Mouse (Mus musculus) CH12.LX (cell line): ENCODE data around the gene Man2a1. TPM values are rescaled to one million over a fixed set of nuclear protein-coding genes. Genes with fewer than 3 reads are reported as not detected.
"Not testable (repeated sequence)": the region's sequence is repeated elsewhere in the genome, so short reads cannot be mapped to it uniquely, and the experiment has no call there.

Source experiments
- DNase-seq: peaks from one replicate; pipeline ENCODE4 v3.0.0-alpha.2; 2013; ENCODE audit errors: extremely low read depth
- H3K27ac ChIP-seq: 2 replicates; pipeline ENCODE4 v1.5.1; 2012; ENCODE audit warnings: low read depth, mild to moderate bottlenecking, control low read depth, moderate library complexity; ENCODE audit not compliant: insufficient read depth
- H3K27me3 ChIP-seq: replicated peaks from 2 replicates; pipeline ENCODE3; 2012; ENCODE audit warnings: inconsistent platforms
- H3K36me3 ChIP-seq, 2 experiments: replicated peaks in 1 of 2; 2 replicates each; pipeline versions ENCODE3 to v1.6.1; 2012; ENCODE audit warnings: inconsistent platforms in 1 of 2, low read length in 1 of 2, mild to moderate bottlenecking in 1 of 2, mixed read lengths in 1 of 2, moderate library complexity in 1 of 2; ENCODE audit not compliant: control insufficient read depth in 1 of 2, insufficient read depth in 1 of 2
- H3K4me1 ChIP-seq, 2 experiments: 2 replicates each; pipeline ENCODE4 v1.6.1; 2012; ENCODE audit warnings: inconsistent platforms in 1 of 2, moderate library complexity in 1 of 2; ENCODE audit not compliant: insufficient read depth in 2 of 2, control insufficient read depth in 1 of 2
- H3K4me2 ChIP-seq: 2 replicates; pipeline ENCODE4 v1.6.1; 2012; ENCODE audit warnings: low read depth, mild to moderate bottlenecking, control low read depth; ENCODE audit not compliant: poor library complexity, insufficient read depth, severe bottlenecking
- H3K4me3 ChIP-seq, 3 experiments: fragments of 150-350 bp in 1 of 3; sonication (generic) in 1 of 3; replicated peaks in 1 of 3; 2 replicates each; pipeline versions ENCODE3 to v1.5.1; 2011 to 2012; ENCODE audit warnings: low read depth in 2 of 3, low read length in 2 of 3, mild to moderate bottlenecking in 2 of 3, moderate library complexity in 2 of 3, control low read depth in 1 of 3, improper control_type of control experiment in 1 of 3, inconsistent platforms in 1 of 3, mixed read lengths in 1 of 3; ENCODE audit not compliant: poor library complexity in 1 of 3
- H3K79me2 ChIP-seq: replicated peaks from 2 replicates; pipeline ENCODE4 v1.6.1; 2012; ENCODE audit warnings: mild to moderate bottlenecking, moderate library complexity; ENCODE audit not compliant: control insufficient read depth, poor library complexity, insufficient read depth, severe bottlenecking; ENCODE audit errors: extremely low read depth
- H3K9ac ChIP-seq: 2 replicates; pipeline ENCODE4 v1.6.1; 2012; ENCODE audit warnings: low read depth, mild to moderate bottlenecking, control low read depth, moderate library complexity; ENCODE audit not compliant: insufficient read depth
- H3K9me3 ChIP-seq: replicated peaks from 2 replicates; pipeline ENCODE3; 2012; ENCODE audit warnings: low read length, inconsistent platforms, mixed read lengths
- BHLHE40 ChIP-seq: IDR thresholded peaks from 2 replicates; pipeline ENCODE4 v1.6.1; 2011; ENCODE audit warnings: mild to moderate bottlenecking, low read depth, low read length, improper control_type of control experiment
- CTCF ChIP-seq, 2 experiments: IDR thresholded peaks in 1 of 2; conservative IDR thresholded peaks in 1 of 2; 2 replicates each; pipeline ENCODE4 v1.5.1; 2011 to 2012; ENCODE audit warnings: low read depth in 2 of 2, low read length in 2 of 2, improper control_type of control experiment in 1 of 2, inconsistent platforms in 1 of 2, mild to moderate bottlenecking in 1 of 2, moderate library complexity in 1 of 2
- E2F4 ChIP-seq: IDR thresholded peaks from 2 replicates; pipeline ENCODE4 v1.6.1; 2011; ENCODE audit warnings: low read depth, low read length, improper control_type of control experiment; ENCODE audit not compliant: insufficient replicate concordance
- EP300 ChIP-seq: IDR thresholded peaks from 2 replicates; pipeline ENCODE4 v1.6.1; 2011; ENCODE audit warnings: low read length, improper control_type of control experiment
- ETS1 ChIP-seq: conservative IDR thresholded peaks from 2 replicates; pipeline ENCODE4 v1.6.1; 2012; ENCODE audit warnings: low read depth, mild to moderate bottlenecking, inconsistent platforms, low read length, improper control_type of control experiment, moderate library complexity
- IRF4 ChIP-seq: IDR thresholded peaks from 2 replicates; pipeline ENCODE4 v1.6.1; 2014; ENCODE audit warnings: low read depth, mild to moderate bottlenecking, inconsistent platforms, low read length, improper control_type of control experiment
- JUND ChIP-seq: conservative IDR thresholded peaks from 2 replicates; pipeline ENCODE4 v1.6.1; 2011; ENCODE audit warnings: low read depth, low read length, improper control_type of control experiment
- KAT2A ChIP-seq: IDR thresholded peaks from 2 replicates; pipeline ENCODE4 v1.6.1; 2012; ENCODE audit warnings: low read length, improper control_type of control experiment, inconsistent platforms; ENCODE audit not compliant: insufficient replicate concordance
- MAFK ChIP-seq: IDR thresholded peaks from 2 replicates; pipeline ENCODE4 v1.6.1; 2011; ENCODE audit warnings: low read length, improper control_type of control experiment; ENCODE audit not compliant: insufficient replicate concordance
- MAX ChIP-seq: IDR thresholded peaks from 2 replicates; pipeline ENCODE4 v1.6.1; 2011; ENCODE audit warnings: low read length, improper control_type of control experiment
- MAZ ChIP-seq: IDR thresholded peaks from 2 replicates; pipeline ENCODE4 v1.6.1; 2012; ENCODE audit warnings: low read depth, mild to moderate bottlenecking, inconsistent platforms, low read length, improper control_type of control experiment, moderate library complexity
- MXI1 ChIP-seq: IDR thresholded peaks from 2 replicates; pipeline ENCODE4 v1.6.1; 2011; ENCODE audit warnings: mild to moderate bottlenecking, low read depth, low read length, improper control_type of control experiment
- MYC ChIP-seq: IDR thresholded peaks from 2 replicates; pipeline ENCODE4 v1.6.1; 2011; ENCODE audit warnings: low read depth, mild to moderate bottlenecking, improper control_type of control experiment, low read length
- NELFE ChIP-seq: IDR thresholded peaks from 2 replicates; pipeline ENCODE4 v1.6.1; 2011; ENCODE audit warnings: low read depth, low read length, improper control_type of control experiment
- NRF1 ChIP-seq: IDR thresholded peaks from 2 replicates; pipeline ENCODE4 v1.6.1; 2014; ENCODE audit warnings: low read depth, mild to moderate bottlenecking, inconsistent platforms, low read length, improper control_type of control experiment, moderate library complexity
- PAX5 ChIP-seq: IDR thresholded peaks from 2 replicates; pipeline ENCODE4 v1.6.1; 2012; ENCODE audit warnings: low read length, inconsistent platforms, mixed read lengths
- POLR2AphosphoS2 ChIP-seq: IDR thresholded peaks from 2 replicates; pipeline ENCODE4 v1.6.1; 2011; ENCODE audit warnings: low read depth, low read length, improper control_type of control experiment
- SIN3A ChIP-seq: IDR thresholded peaks from 2 replicates; pipeline ENCODE4 v1.6.1; 2012; ENCODE audit warnings: low read length, improper control_type of control experiment, inconsistent platforms
- SMC3 ChIP-seq: IDR thresholded peaks from 2 replicates; pipeline ENCODE4 v1.6.1; 2011; ENCODE audit warnings: low read depth, low read length, improper control_type of control experiment
- TBP ChIP-seq: conservative IDR thresholded peaks from 2 replicates; pipeline ENCODE4 v1.6.1; 2011; ENCODE audit warnings: low read depth, low read length, improper control_type of control experiment
- USF2 ChIP-seq: conservative IDR thresholded peaks from 2 replicates; pipeline ENCODE4 v1.6.1; 2011; ENCODE audit warnings: low read depth, low read length, improper control_type of control experiment
- ZMIZ1 ChIP-seq: IDR thresholded peaks from 2 replicates; pipeline ENCODE4 v1.6.1; 2012; ENCODE audit warnings: low read depth, mild to moderate bottlenecking, inconsistent platforms, low read length, improper control_type of control experiment
- dilution Hi-C: fragments of 300-500 bp; cut with MboI; formaldehyde crosslinking; loops from 2 replicates; pipeline ENCODE4 v1.14.3; 2020; ENCODE audit warnings: low sequenced_read_pairs; ENCODE audit not compliant: extremely low pct_unique_long_range_greater_than_20kb, extremely low pct_ligation_motif_present
- in situ Hi-C: fragments of 300-500 bp; cut with MboI; formaldehyde crosslinking; loops from 3 replicates; pipeline ENCODE4 v1.14.3; 2019; ENCODE audit warnings: low sequenced_read_pairs, low pct_ligation_motif_present, low pct_unique_long_range_greater_than_20kb, mixed read lengths
- polyA plus RNA-seq: library from polyadenylated mRNA; unstranded; fragments of >175 nt; gene quantifications from 2 replicates; pipeline ENCODE4 v1.2.1, GENCODE M21; 2012; ENCODE audit warnings: low read depth; ENCODE audit not compliant: insufficient read length
- total RNA-seq, 2 experiments: library from RNA; depleted of rRNA; stranded (reverse); fragments of 300-350 nt in 1 of 2; fragments of >200 nt in 1 of 2; gene quantifications; 2 replicates each; pipeline ENCODE4 v1.2.3; 2012 to 2014

The Man2a1 gene
- total and polyA plus RNA-seq, 3 experiments, result 7.9 to 15.4 (median 11.9) TPM

DNA sequence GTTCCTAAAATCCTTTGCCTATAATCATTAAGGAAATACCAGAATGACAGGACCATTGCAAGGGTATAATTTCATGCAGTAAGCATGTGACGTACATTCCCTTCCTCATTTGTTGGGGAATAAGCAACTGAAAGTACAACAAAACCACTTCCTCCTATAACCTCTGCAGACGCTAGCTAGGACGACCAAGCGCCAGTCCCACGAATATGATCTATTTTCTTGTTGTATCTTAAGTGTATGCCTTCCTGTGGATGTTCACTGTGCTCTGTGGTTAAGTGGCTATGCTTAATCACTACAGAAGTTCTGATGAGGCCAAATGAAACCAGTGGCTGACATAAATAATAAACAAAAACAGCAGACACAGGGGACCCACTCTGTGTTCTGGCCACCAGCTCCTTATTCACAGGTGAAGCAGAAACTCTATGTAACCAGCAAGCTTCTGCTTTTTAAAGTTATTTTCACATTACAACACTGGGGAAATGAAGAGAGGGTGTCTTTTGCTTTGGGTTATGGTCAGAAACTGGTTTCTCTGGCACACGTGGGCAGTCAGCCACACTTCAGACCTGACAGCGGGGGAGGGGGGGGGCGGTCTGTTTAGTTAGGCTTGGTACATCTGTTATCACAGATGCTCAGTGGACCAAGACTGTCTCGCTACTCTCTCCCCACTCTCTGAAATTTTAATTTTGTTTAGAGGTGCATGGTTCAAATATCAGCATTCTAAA lies 153.8 kb downstream of the Man2a1 start (continued):
- TF ChIP-seq PAX5, result no peak
- TF ChIP-seq IRF4, result peak; percentile 75
- TF ChIP-seq SMC3, result no peak
- TF ChIP-seq E2F4, result no peak
- peak; percentile 75 for TF ChIP-seq EP300
- no peak for TF ChIP-seq ZMIZ1
- peak; percentile 76; the same call in 1 of the 2 replicates for TF ChIP-seq MAX
- peak; percentile 33; the same call in 1 of the 2 replicates for TF ChIP-seq TBP
- TF ChIP-seq SIN3A, result peak; percentile 39
- TF ChIP-seq KAT2A, result no peak
- no peak for TF ChIP-seq NRF1
- TF ChIP-seq CTCF (conservative IDR thresholded peaks at IDR 0.05 in 1 of 2, IDR thresholded peaks at IDR 0.05 in 1 of 2; ENCODE audit: low read depth in 2 of 2, low read length in 2 of 2), result no peak
- TF ChIP-seq BHLHE40, result peak; percentile 67
- TF ChIP-seq JUND, result no peak
- TF ChIP-seq MAFK, result no peak
- no peak for TF ChIP-seq USF2
- no peak for TF ChIP-seq POLR2AphosphoS2
- TF ChIP-seq ETS1, result peak; percentile 56
- TF ChIP-seq MXI1, result peak; percentile 96
- no peak; the same call in 1 of the 2 replicates for TF ChIP-seq MYC
- TF ChIP-seq MAZ, result no peak
- TF ChIP-seq, all 38 proteins: peak for 15

DNA sequence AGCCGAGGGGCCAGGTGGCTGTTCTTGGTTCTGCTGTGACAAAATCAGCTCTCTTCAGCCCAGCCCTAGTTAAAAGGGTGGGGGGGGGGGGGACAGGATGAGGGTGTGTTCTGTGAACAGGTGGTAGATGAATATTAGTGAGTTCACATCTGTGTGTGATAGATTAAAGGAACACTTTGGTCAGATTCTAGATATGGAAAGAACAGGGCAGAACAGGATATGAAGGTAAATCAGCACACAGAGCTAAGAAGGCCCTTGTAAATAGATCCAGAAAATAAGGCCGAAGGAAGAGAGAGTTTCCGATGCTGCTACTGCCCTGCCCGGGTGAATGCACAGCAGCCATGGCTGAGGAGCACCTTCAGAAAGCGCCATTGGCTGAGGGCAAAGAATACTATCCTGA lies 154.7 kb downstream of the Man2a1 start:
- no peak overlapping the region for H3K27ac ChIP-seq
- H3K79me2 ChIP-seq, result no peaks in the 10 kb centered on the region
- no peaks in the 10 kb centered on the region for H3K9me3 ChIP-seq
- in situ Hi-C loops, result loop anchor here (10.0 kb wide), 1 partner anchor 140 kb away; no protein-coding TSS in a partner anchor
- no peak overlapping the region for H3K4me3 ChIP-seq
- peak overlapping the region; percentile 50; the same call in 1 of the 2 replicates for H3K4me2 ChIP-seq
- TF ChIP-seq NELFE, result no peak
- 0 out of 2 replicates have a peak, but pooled peaks have one; percentile 38 for TF ChIP-seq ETS1
- peak; percentile 46; the same call in 1 of the 2 replicates for TF ChIP-seq EP300
- TF ChIP-seq, all 38 proteins: peak for 2
- Histone ChIP-seq H3K36me3 (peaks cover 0 to 12% of the 10 kb centered on the region in 2 experiments), H3K9ac (no peak overlapping the region), H3K4me1 (peaks cover 2 to 32% of the 10 kb centered on the region in 2 experiments; a peak in 2 of 4 replicates), H3K27me3 (no peaks in the 10 kb centered on the region)
- dilution Hi-C loops, result no loop called here
- peak; percentile 64 for DNase-seq

DNA sequence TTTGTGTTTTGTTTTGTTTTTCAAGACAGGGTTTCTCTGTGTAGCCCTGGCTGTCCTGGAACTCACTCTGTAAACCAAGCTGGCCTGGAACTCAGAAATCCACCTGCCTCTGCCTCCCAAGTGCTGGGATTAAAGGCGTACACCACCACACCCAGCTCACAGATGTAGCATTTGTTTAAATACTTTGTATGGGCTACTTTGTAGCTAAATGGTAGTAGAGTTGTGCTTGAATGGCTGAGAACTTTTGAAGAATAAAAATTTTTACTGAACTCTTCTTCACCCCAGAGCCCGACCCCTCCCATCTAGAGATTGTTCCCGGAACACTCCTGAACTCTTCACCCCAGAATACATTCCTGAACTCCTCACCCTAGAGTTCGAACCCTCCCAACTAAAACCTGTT lies 162.1 kb downstream of the Man2a1 start:
- H3K79me2 ChIP-seq, H3K27ac ChIP-seq, H3K9ac ChIP-seq, H3K4me2 ChIP-seq, in situ Hi-C loops, H3K27me3 ChIP-seq, DNase-seq, dilution Hi-C loops, H3K36me3 ChIP-seq, H3K4me3 ChIP-seq, H3K9me3 ChIP-seq: not testable (repeated sequence)
- H3K4me1 ChIP-seq, result peaks cover 11 to 36% of the 10 kb centered on the region in 2 experiments
